Mouse (Mus musculus) E14TG2a.4 (cell line): Measurements from ENCODE around the gene Fam189a1.

Experiments
- CTCF ChIP-seq: conservative IDR thresholded peaks from 2 replicates; pipeline ENCODE4 v1.5.1; 2014; ENCODE audit warnings: low read length
- POU5F1 ChIP-seq: IDR thresholded peaks from 2 replicates; pipeline ENCODE4 v1.6.1; 2014; ENCODE audit warnings: low read length, borderline replicate concordance

DNA sequence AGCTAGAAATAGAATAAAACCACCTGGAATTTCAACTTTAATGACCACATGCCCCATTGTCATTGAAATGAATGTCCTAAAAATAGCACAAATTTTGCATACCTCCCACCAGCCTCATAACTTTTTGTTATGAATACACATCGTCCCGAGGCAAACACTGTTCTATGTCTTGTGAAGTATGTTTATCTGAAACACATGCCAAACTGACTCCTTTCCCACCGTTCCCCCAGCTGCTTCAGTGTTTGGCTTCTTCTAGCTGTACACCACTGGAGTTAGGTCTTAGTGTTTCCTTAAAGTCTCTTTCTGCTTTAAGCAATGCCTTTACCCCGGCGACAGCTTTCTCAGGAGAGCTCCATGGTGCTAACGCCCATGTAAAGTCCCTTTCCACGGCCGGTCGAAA, 365.2 kb downstream of the Fam189a1 start:
- TF ChIP-seq CTCF = no peak
- TF ChIP-seq POU5F1 = no peak
